Mouse (Mus musculus): ENCODE measurements around the gene Perm1. TPM values are rescaled to one million over a fixed set of nuclear protein-coding genes. Genes with fewer than 3 reads are reported as not detected.

Gene Perm1
- polyA plus RNA-seq, 1 experiment from 2014 or later = 0.08 TPM

- 79% methylated on average over 16 of the region's 16 CpGs for WGBS (ENCODE audit: insufficient replicate concordance)
- H3K36me3 ChIP-seq (replicated peaks; ENCODE audit: insufficient read depth, low read length) = no peaks in the 10 kb centered on the region
- no peak overlapping the region for H3K9ac ChIP-seq (replicated peaks)
Measured at GRCm38 (mm10) chr4:156217838-156218237, 2.2 kb downstream of the Perm1 start.

DNA sequence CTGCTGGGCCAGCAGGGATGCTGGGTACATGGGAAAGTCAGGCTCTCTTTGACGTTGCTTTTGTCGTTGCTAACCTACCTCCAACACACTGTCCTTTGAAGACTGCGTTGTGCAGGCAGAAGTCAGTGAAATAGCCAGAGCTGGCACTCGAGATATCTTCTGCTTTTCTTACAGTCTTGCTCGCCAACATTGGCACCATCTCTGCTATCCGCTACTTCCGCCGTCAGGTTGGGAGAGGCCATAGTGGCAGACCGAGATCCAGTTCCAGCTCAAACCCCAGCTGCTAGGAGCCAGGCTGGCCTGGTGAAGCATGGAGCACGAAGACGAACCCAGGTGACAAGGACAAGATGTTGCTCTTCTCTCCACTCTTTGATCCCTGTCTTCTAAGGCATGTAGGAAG is 4.3 kb downstream of the Perm1 start:
- H3K4me2 ChIP-seq (ENCODE audit: low read depth, low read length) = no peak overlapping the region
- H3K9ac ChIP-seq (replicated peaks) = no peak overlapping the region
- H3K27ac ChIP-seq (ENCODE audit: low read depth) = no peak overlapping the region
- H3K4me3 ChIP-seq (ENCODE audit: low read depth, low read length) = no peak overlapping the region
- H3K9me3 ChIP-seq (ENCODE audit: low read length) = no peaks in the 10 kb centered on the region
- ATAC-seq = no peak
- no peaks in the 10 kb centered on the region for H3K27me3 ChIP-seq (ENCODE audit: insufficient read depth, low read length)
- H3K4me1 ChIP-seq (ENCODE audit: insufficient read depth) = no peaks in the 10 kb centered on the region
- DNase-seq = no peak
- no peak for TF ChIP-seq CTCF (IDR thresholded peaks at IDR 0.05; ENCODE audit: low read depth)
- no peak for TF ChIP-seq EP300 (IDR thresholded peaks at IDR 0.05; ENCODE audit: low read depth)
- 79% methylated on average over 11 of the region's 11 CpGs for WGBS (ENCODE audit: insufficient replicate concordance)
- H3K36me3 ChIP-seq (replicated peaks; ENCODE audit: insufficient read depth, low read length) = no peaks in the 10 kb centered on the region

More at GRCm38 (mm10) chr4:156217838-156218237, 2.2 kb downstream of the Perm1 start:
- Histone ChIP-seq H3K4me2 (ENCODE audit: low read depth, low read length) (no peak overlapping the region), H3K4me3 (ENCODE audit: low read depth, low read length) (no peak overlapping the region), H3K4me1 (ENCODE audit: insufficient read depth) (no peaks in the 10 kb centered on the region), H3K27ac (ENCODE audit: low read depth) (no peak overlapping the region), H3K9me3 (ENCODE audit: low read length) (no peaks in the 10 kb centered on the region), H3K27me3 (ENCODE audit: insufficient read depth, low read length) (no peaks in the 10 kb centered on the region)
- no peak for TF ChIP-seq EP300 (IDR thresholded peaks at IDR 0.05; ENCODE audit: low read depth)
- TF ChIP-seq CTCF (IDR thresholded peaks at IDR 0.05; ENCODE audit: low read depth) = no peak
- no peak for ATAC-seq
- no peak for DNase-seq

DNA sequence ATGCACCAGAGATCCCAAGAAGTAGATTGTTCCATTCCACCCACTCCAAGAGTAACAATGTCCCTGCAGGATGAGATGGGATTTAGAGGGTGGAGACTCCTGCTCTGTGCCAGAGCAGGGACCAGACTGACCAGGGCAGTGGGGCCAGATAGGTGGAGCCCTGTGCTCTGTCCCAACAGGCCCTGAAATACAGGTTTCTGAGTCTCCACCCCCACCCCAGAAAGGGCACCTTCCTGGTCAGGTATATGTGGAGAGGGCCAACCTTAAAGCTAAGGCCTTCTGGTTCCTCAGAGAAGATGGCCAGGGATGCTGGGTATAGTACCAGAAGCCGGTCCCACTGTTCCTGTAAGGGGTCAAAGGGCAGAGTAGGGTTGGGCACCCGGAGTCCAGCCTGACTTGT is 8.6 kb downstream of the Perm1 start:
- no peak overlapping the region for H3K27ac ChIP-seq (ENCODE audit: low read depth)
- TF ChIP-seq CTCF (IDR thresholded peaks at IDR 0.05; ENCODE audit: low read depth) (no peak), EP300 (IDR thresholded peaks at IDR 0.05; ENCODE audit: low read depth) (no peak)
- no peaks in the 10 kb centered on the region for H3K9me3 ChIP-seq (ENCODE audit: low read length)
- no peaks in the 10 kb centered on the region for H3K27me3 ChIP-seq (ENCODE audit: insufficient read depth, low read length)
- no peak overlapping the region for H3K4me2 ChIP-seq (ENCODE audit: low read depth, low read length)
- DNase-seq (no peak), ATAC-seq (no peak)
- no peak overlapping the region for H3K4me3 ChIP-seq (ENCODE audit: low read depth, low read length)
- peaks cover 3% of the 10 kb centered on the region for H3K36me3 ChIP-seq (replicated peaks; ENCODE audit: insufficient read depth, low read length)
- peaks cover 5% of the 10 kb centered on the region for H3K4me1 ChIP-seq (ENCODE audit: insufficient read depth)
- no peak overlapping the region for H3K9ac ChIP-seq (replicated peaks)
- WGBS (ENCODE audit: insufficient replicate concordance) = 87% methylated on average over 2 of the region's 2 CpGs

DNA sequence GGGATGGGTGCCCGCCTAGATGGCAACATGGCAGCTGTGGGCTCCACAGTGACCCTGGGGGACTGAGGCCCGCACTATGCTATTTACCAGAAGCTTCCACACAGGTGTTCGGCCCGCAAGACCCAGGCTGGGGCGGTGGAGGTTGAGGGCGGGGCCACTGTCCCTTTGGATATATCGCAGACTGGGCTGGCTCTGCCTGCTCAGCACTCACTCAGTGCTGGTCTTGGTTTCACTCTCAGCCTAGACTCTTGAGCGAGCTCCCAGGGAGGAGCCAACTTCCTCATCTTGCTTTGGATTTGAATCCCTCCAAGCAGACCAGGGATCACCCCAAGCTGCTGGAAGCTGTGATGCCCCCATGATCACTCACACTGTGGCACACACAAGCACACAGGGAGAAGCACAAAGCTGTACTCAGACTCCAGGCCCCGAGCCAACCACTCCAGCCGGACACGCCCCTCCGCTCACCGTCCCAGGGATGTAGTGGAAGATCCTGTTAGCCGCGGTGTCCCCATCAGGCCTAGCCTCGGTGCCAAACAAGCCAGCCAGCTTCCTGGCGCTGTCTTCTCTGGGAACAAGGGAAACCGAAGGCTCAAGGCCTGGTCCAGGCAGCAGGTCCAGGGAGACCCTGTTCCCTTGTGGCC is 12.2 kb downstream of the Perm1 start:
- H3K36me3 ChIP-seq (replicated peaks; ENCODE audit: insufficient read depth, low read length) = peaks cover 24% of the 10 kb centered on the region
- H3K4me1 ChIP-seq (ENCODE audit: insufficient read depth) = peaks cover 5% of the 10 kb centered on the region
- no peaks in the 10 kb centered on the region for H3K27me3 ChIP-seq (ENCODE audit: insufficient read depth, low read length)
- H3K9ac ChIP-seq (replicated peaks) = no peak overlapping the region
- H3K4me2 ChIP-seq (ENCODE audit: low read depth, low read length) = peak overlapping the region; percentile 27; the same call in 1 of the 2 replicates
- DNase-seq (no peak), ATAC-seq (0 out of 2 replicates have a peak, but pooled peaks have one; percentile 16)
- H3K4me3 ChIP-seq (ENCODE audit: low read depth, low read length) = no peak overlapping the region
- WGBS (ENCODE audit: insufficient replicate concordance) = 58% methylated on average over 18 of the region's 18 CpGs
- H3K27ac ChIP-seq (ENCODE audit: low read depth) = no peak overlapping the region
- no peaks in the 10 kb centered on the region for H3K9me3 ChIP-seq (ENCODE audit: low read length)
- TF ChIP-seq CTCF (IDR thresholded peaks at IDR 0.05; ENCODE audit: low read depth) (no peak), EP300 (IDR thresholded peaks at IDR 0.05; ENCODE audit: low read depth) (no peak)

- DNase-seq (no peak), ATAC-seq (peak; percentile 36; the same call in 1 of the 2 replicates)
- no peak overlapping the region for H3K27ac ChIP-seq (ENCODE audit: low read depth)
- H3K4me2 ChIP-seq (ENCODE audit: low read depth, low read length) = peak overlapping the region; percentile 27; the same call in 1 of the 2 replicates
- peaks cover 5% of the 10 kb centered on the region for H3K4me1 ChIP-seq (ENCODE audit: insufficient read depth)
- WGBS (ENCODE audit: insufficient replicate concordance) = 34% methylated on average over 12 of the region's 12 CpGs
- H3K36me3 ChIP-seq (replicated peaks; ENCODE audit: insufficient read depth, low read length) = peaks cover 24% of the 10 kb centered on the region
- H3K27me3 ChIP-seq (ENCODE audit: insufficient read depth, low read length) = no peaks in the 10 kb centered on the region
- H3K4me3 ChIP-seq (ENCODE audit: low read depth, low read length) = no peak overlapping the region
- H3K9me3 ChIP-seq (ENCODE audit: low read length) = no peaks in the 10 kb centered on the region
- TF ChIP-seq EP300 (IDR thresholded peaks at IDR 0.05; ENCODE audit: low read depth) = no peak
- TF ChIP-seq CTCF (IDR thresholded peaks at IDR 0.05; ENCODE audit: low read depth) = no peak
- no peak overlapping the region for H3K9ac ChIP-seq (replicated peaks)
Measured at GRCm38 (mm10) chr4:156228393-156229024, 12.8 kb downstream of the Perm1 start.

GRCm38 (mm10) chr4:156234021-156234501 is 18.4 kb downstream of the Perm1 start:
- H3K9ac ChIP-seq (replicated peaks) = peak overlapping the region; percentile 58
- H3K4me2 ChIP-seq (ENCODE audit: low read depth, low read length) = peak overlapping the region; percentile 99
- H3K36me3 ChIP-seq (replicated peaks; ENCODE audit: insufficient read depth, low read length) = peaks cover 28% of the 10 kb centered on the region
- no peak for ATAC-seq
- H3K4me1 ChIP-seq (ENCODE audit: insufficient read depth) = peaks cover 12% of the 10 kb centered on the region
- no peaks in the 10 kb centered on the region for H3K9me3 ChIP-seq (ENCODE audit: low read length)
- H3K27ac ChIP-seq (ENCODE audit: low read depth) = no peak overlapping the region
- TF ChIP-seq EP300 (IDR thresholded peaks at IDR 0.05; ENCODE audit: low read depth) (no peak), CTCF (IDR thresholded peaks at IDR 0.05; ENCODE audit: low read depth) (no peak)
- no peak for DNase-seq
- peak overlapping the region; percentile 92 for H3K4me3 ChIP-seq (ENCODE audit: low read depth, low read length)
- 18% methylated on average over 17 of the region's 17 CpGs for WGBS (ENCODE audit: insufficient replicate concordance)
- no peaks in the 10 kb centered on the region for H3K27me3 ChIP-seq (ENCODE audit: insufficient read depth, low read length)
